Mouse (Mus musculus) CH12.LX (cell line): ENCODE results near the gene Rhbdl1.

Source experiments
- BHLHE40 ChIP-seq: IDR thresholded peaks from 2 replicates; pipeline ENCODE4 v1.6.1; 2011; ENCODE audit warnings: mild to moderate bottlenecking, low read depth, low read length, improper control_type of control experiment
- CTCF ChIP-seq, 2 experiments: IDR thresholded peaks in 1 of 2; conservative IDR thresholded peaks in 1 of 2; 2 replicates each; pipeline ENCODE4 v1.5.1; 2011 to 2012; ENCODE audit warnings: low read depth in 2 of 2, low read length in 2 of 2, improper control_type of control experiment in 1 of 2, inconsistent platforms in 1 of 2, mild to moderate bottlenecking in 1 of 2, moderate library complexity in 1 of 2
- E2F4 ChIP-seq: IDR thresholded peaks from 2 replicates; pipeline ENCODE4 v1.6.1; 2011; ENCODE audit warnings: low read depth, low read length, improper control_type of control experiment; ENCODE audit not compliant: insufficient replicate concordance
- EP300 ChIP-seq: IDR thresholded peaks from 2 replicates; pipeline ENCODE4 v1.6.1; 2011; ENCODE audit warnings: low read length, improper control_type of control experiment
- GABPA ChIP-seq: IDR thresholded peaks from 2 replicates; pipeline ENCODE4 v1.6.1; 2012; ENCODE audit warnings: low read depth, low read length, improper control_type of control experiment, inconsistent platforms; ENCODE audit not compliant: insufficient replicate concordance
- KAT2A ChIP-seq: IDR thresholded peaks from 2 replicates; pipeline ENCODE4 v1.6.1; 2012; ENCODE audit warnings: low read length, improper control_type of control experiment, inconsistent platforms; ENCODE audit not compliant: insufficient replicate concordance
- MAX ChIP-seq: IDR thresholded peaks from 2 replicates; pipeline ENCODE4 v1.6.1; 2011; ENCODE audit warnings: low read length, improper control_type of control experiment
- MYC ChIP-seq: IDR thresholded peaks from 2 replicates; pipeline ENCODE4 v1.6.1; 2011; ENCODE audit warnings: low read depth, mild to moderate bottlenecking, improper control_type of control experiment, low read length
- POLR2AphosphoS2 ChIP-seq: IDR thresholded peaks from 2 replicates; pipeline ENCODE4 v1.6.1; 2011; ENCODE audit warnings: low read depth, low read length, improper control_type of control experiment

DNA sequence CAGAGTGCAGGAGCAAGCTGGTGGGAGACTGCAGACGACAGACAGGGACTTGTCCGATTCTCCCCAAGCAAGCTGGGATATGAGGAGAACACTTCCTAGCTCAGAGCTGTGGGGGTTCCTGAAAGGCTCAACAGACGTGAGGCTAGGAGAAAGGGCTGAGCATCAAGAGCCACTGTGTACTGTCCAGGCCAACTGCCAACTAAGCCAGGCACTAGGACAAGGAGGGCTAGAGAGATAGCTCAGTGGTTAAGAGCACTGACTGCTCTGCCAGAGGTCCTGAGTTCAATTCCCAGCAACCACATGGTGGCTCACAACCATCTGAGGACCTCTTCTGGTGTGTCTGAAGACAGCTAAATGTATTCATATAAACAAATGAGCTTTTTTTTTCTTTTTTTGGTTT, 5.4 kb upstream of the Rhbdl1 start:
- TF ChIP-seq BHLHE40 (no peak), E2F4 (no peak), KAT2A (no peak), EP300 (no peak), POLR2AphosphoS2 (no peak), GABPA (no peak), MYC (no peak), CTCF (conservative IDR thresholded peaks at IDR 0.05 in 1 of 2, IDR thresholded peaks at IDR 0.05 in 1 of 2; ENCODE audit: low read depth in 2 of 2, low read length in 2 of 2) (no peak), MAX (no peak)
